Mouse (Mus musculus) T-helper 17 cell (primary cell): Measurements from ENCODE around the gene Pip4p1.

Experiments
- in situ Hi-C, 2 experiments: fragments of 300-600 bp; cut with MboI, MseI; formaldehyde crosslinking; loops; 1 replicate in 1 of 2; 2 replicates in 1 of 2; pipeline ENCODE4 v1.15.1; 2025; ENCODE audit warnings: high pct_unique_total_duplicates in 2 of 2

Pip4p1 gene

DNA sequence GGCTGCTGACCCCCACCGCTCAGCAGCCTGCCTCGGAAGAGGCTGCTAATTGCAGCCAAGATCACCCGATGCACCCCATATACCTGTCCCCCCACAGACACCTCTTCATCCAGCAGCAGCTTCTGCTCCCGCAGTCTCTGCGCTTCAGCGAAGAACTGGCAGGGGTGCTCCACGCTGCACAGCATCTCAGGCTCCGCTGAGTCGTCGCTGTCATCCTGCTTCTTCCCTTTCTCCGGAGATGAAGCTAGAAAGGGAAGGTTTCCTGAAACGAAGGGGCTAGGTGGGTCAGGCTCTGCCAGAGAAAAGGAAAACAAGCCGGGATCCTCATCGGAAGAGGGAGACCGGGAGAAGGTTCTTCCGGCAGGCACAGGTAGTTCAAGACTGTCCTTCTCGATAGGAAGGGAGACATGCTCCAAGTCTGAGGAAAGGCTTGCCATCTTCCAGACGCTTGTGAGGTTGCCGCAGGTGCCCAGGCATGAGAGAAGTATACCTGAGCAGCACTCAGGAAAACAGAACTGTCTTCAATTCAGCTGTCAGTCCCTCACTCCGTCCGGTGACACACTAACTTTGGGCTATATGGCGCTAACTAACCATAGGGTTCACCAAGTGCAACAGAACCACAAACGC is 33.8 kb downstream of the Pip4p1 start:
- in situ Hi-C loops: no loop called here

- in situ Hi-C loops: no loop called here
These were observed 34.5 kb downstream of the Pip4p1 start for GRCm38 (mm10) chr14:50895985-50896746.

DNA sequence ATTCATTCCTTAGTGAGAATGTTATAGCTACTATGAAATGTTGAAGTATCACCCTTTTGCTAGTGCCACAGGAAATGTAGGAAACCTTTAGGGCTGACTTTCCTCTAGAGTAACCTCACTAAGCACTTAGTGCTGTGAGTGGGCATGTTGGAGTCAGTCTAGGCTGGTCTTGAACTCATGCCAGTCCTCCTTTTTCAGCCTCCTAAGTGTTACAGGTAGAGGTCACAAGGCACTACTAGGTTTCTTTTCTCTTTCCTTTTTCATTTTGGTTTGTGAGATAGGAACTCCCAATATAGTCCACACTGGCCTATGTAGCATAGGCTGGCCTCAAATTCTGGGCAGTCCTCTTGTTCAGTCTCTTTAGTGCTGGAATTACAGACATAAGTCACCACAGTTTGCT is 35.2 kb downstream of the Pip4p1 start:
- in situ Hi-C loops: no loop called here

DNA sequence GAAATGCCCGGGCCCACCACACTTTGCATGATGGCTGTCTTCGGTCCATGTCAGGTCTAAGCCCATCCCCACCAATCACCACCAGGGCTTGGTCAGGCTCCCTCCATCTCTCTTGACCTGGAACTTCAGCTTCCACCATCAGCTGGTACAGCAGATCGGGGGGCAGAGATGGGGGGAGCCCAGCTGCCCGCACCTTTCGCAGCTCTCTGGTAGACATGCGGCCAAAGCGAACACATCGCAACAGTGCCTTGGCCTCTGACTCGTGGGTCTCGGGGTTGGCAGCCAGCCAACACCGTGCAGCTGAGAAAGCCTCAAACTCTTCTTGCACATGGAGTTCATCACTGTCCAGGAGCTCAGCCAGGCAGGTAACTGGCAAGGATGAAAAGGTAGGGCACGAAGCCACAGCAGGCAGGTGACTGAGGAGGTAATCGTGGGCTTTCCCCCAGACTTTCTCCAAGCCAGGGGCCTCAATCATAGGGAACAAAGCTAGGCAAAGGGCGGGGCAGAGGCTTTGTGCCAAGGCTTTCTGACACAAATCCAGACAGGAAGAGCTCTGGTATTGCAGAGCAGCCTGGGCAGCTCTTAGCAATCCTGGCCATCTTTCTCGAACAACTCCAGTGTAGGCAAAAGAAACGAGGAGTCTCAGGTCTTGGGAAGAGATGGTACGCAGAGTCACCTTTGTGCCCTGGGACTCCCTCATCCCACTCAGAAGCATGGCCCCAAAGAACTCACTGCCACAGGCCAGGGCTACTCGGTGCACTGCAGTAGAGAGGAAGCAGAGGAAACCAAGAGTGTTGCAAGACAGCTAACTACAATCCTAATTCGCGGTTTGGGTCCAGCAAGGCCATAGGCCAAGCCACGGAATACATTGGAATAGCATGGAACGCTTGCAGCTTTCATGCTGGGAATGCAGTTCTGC is 37.9 kb downstream of the Pip4p1 start:
- in situ Hi-C loops: no loop called here

DNA sequence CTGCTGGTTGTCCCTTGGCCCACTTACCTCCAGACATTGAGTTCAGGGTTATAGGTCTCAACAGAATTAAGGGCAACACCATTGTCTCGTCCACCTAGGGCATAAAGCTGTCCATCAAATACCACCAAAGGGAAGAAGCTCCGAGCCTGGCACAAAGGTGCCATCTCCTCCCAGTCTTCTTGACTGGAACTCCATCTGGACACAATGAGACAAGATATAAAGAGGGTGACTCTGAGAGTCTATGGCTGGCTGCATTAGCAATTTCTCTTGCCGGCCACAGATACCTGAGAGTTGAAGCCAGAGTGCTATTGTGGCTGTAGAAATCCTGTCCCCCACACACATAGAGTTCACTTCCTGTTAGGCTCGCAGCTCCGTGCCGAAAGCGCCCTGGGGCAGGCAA is 38.6 kb downstream of the Pip4p1 start:
- in situ Hi-C loops: no loop called here

- in situ Hi-C loops: no loop called here
These were observed 39.0 kb downstream of the Pip4p1 start for GRCm38 (mm10) chr14:50891621-50892020.

DNA sequence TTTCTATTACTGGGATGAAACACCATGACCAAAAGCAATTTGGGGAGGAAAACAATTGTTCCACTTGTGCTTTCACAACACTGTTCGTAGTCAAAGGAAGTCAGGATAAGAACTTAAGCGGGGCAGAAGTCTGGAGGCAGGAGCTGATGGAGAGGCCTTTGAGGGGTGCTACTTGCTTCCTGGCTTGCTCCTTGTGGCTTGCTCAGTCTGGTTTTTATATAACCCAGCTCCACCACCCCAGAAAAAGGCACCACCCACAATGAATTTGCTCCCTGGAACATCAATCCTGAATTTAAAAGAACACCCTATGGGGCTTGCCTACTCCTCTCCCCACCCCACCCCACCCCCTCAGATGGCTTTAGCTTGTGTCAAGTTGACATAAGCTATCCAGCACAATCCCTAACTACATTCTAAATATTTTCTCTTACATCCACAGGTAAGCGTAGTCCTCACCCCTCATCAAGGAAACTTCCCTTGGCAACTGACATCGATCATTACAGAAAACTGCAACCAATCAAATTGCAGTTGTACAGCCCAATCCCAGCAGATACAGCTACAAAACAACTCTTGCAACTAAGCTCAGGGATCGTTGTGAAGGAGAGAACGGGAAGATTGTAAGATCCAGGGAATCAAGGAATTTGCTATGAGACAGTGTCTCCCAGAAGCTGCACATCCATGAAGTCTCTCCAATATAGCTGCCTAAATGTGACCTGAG is 54.3 kb downstream of the Pip4p1 start:
- in situ Hi-C loops: no loop called here
